Mouse (Mus musculus): Measurements from ENCODE around the gene Zfp524. TPM values are rescaled to one million over a fixed set of nuclear protein-coding genes. Genes with fewer than 3 reads are reported as not detected.

Zfp524 gene
- polyA plus RNA-seq, 1 experiment, result 11.9 TPM

- DNase-seq (ENCODE audit: low read depth), result no peak
- TF ChIP-seq POLR2A (IDR thresholded peaks at IDR 0.05; ENCODE audit: borderline replicate concordance, extremely low read depth, insufficient read depth, insufficient read length, poor library complexity, severe bottlenecking), result no peak
- TF ChIP-seq CTCF (IDR thresholded peaks at IDR 0.05; ENCODE audit: borderline replicate concordance, extremely low read depth, insufficient read depth, insufficient read length), result no peak
Measured at GRCm38 (mm10) chr7:5036136-5036535, 21.9 kb downstream of the Zfp524 start.

- TF ChIP-seq POLR2A (IDR thresholded peaks at IDR 0.05; ENCODE audit: borderline replicate concordance, extremely low read depth, insufficient read depth, insufficient read length, poor library complexity, severe bottlenecking) (no peak), CTCF (IDR thresholded peaks at IDR 0.05; ENCODE audit: borderline replicate concordance, extremely low read depth, insufficient read depth, insufficient read length) (no peak)
- DNase-seq (ENCODE audit: low read depth), result no peak
Measured at GRCm38 (mm10) chr7:5037026-5037425, 22.8 kb downstream of the Zfp524 start.

- TF ChIP-seq CTCF (IDR thresholded peaks at IDR 0.05; ENCODE audit: borderline replicate concordance, extremely low read depth, insufficient read depth, insufficient read length) (no peak), POLR2A (IDR thresholded peaks at IDR 0.05; ENCODE audit: borderline replicate concordance, extremely low read depth, insufficient read depth, insufficient read length, poor library complexity, severe bottlenecking) (no peak)
- no peak for DNase-seq (ENCODE audit: low read depth)
Measured at GRCm38 (mm10) chr7:5037467-5037866, 23.3 kb downstream of the Zfp524 start.

- peak; percentile 97 for DNase-seq (ENCODE audit: low read depth)
- TF ChIP-seq POLR2A (IDR thresholded peaks at IDR 0.05; ENCODE audit: borderline replicate concordance, extremely low read depth, insufficient read depth, insufficient read length, poor library complexity, severe bottlenecking), result peak; percentile 40; the same call in 1 of the 2 replicates
- no peak for TF ChIP-seq CTCF (IDR thresholded peaks at IDR 0.05; ENCODE audit: borderline replicate concordance, extremely low read depth, insufficient read depth, insufficient read length)
Measured at GRCm38 (mm10) chr7:5038109-5038732, 24.0 kb downstream of the Zfp524 start, which contains the start of gene Zfp784. Gene Zfp784, minus strand, starts transcription at chr7:5038446.

- TF ChIP-seq POLR2A (IDR thresholded peaks at IDR 0.05; ENCODE audit: borderline replicate concordance, extremely low read depth, insufficient read depth, insufficient read length, poor library complexity, severe bottlenecking) (no peak), CTCF (IDR thresholded peaks at IDR 0.05; ENCODE audit: borderline replicate concordance, extremely low read depth, insufficient read depth, insufficient read length) (no peak)
- no peak for DNase-seq (ENCODE audit: low read depth)
Measured at GRCm38 (mm10) chr7:5038940-5039339, 24.7 kb downstream of the Zfp524 start.

GRCm38 (mm10) chr7:5044981-5045380, 30.8 kb downstream of the Zfp524 start:
- TF ChIP-seq CTCF (IDR thresholded peaks at IDR 0.05; ENCODE audit: borderline replicate concordance, extremely low read depth, insufficient read depth, insufficient read length), result no peak
- TF ChIP-seq POLR2A (IDR thresholded peaks at IDR 0.05; ENCODE audit: borderline replicate concordance, extremely low read depth, insufficient read depth, insufficient read length, poor library complexity, severe bottlenecking), result no peak
- DNase-seq (ENCODE audit: low read depth), result no peak

- no peak for TF ChIP-seq CTCF (IDR thresholded peaks at IDR 0.05; ENCODE audit: borderline replicate concordance, extremely low read depth, insufficient read depth, insufficient read length)
- TF ChIP-seq POLR2A (IDR thresholded peaks at IDR 0.05; ENCODE audit: borderline replicate concordance, extremely low read depth, insufficient read depth, insufficient read length, poor library complexity, severe bottlenecking), result no peak
- no peak for DNase-seq (ENCODE audit: low read depth)
Measured at GRCm38 (mm10) chr7:5046112-5046511, 31.9 kb downstream of the Zfp524 start.

GRCm38 (mm10) chr7:5047313-5047712, 33.1 kb downstream of the Zfp524 start:
- TF ChIP-seq POLR2A (IDR thresholded peaks at IDR 0.05; ENCODE audit: borderline replicate concordance, extremely low read depth, insufficient read depth, insufficient read length, poor library complexity, severe bottlenecking), result no peak
- TF ChIP-seq CTCF (IDR thresholded peaks at IDR 0.05; ENCODE audit: borderline replicate concordance, extremely low read depth, insufficient read depth, insufficient read length), result 0 out of 2 replicates have a peak, but pooled peaks have one; percentile 8
- peak; percentile 61 for DNase-seq (ENCODE audit: low read depth)

GRCm38 (mm10) chr7:5051193-5052192, 37.3 kb downstream of the Zfp524 start, which contains the start of gene Zfp580:
Gene Zfp580, plus strand, starts transcription at chr7:5051538.
- TF ChIP-seq POLR2A (IDR thresholded peaks at IDR 0.05; ENCODE audit: borderline replicate concordance, extremely low read depth, insufficient read depth, insufficient read length, poor library complexity, severe bottlenecking) (peak; percentile 74; the same call in 1 of the 2 replicates), CTCF (IDR thresholded peaks at IDR 0.05; ENCODE audit: borderline replicate concordance, extremely low read depth, insufficient read depth, insufficient read length) (no peak)
- DNase-seq (ENCODE audit: low read depth), result peak; percentile 89

GRCm38 (mm10) chr7:5052438-5052837, 38.2 kb downstream of the Zfp524 start:
- TF ChIP-seq CTCF (IDR thresholded peaks at IDR 0.05; ENCODE audit: borderline replicate concordance, extremely low read depth, insufficient read depth, insufficient read length), result no peak
- no peak for TF ChIP-seq POLR2A (IDR thresholded peaks at IDR 0.05; ENCODE audit: borderline replicate concordance, extremely low read depth, insufficient read depth, insufficient read length, poor library complexity, severe bottlenecking)
- DNase-seq (ENCODE audit: low read depth), result no peak

GRCm38 (mm10) chr7:5052931-5053343, 38.7 kb downstream of the Zfp524 start:
- no peak for TF ChIP-seq POLR2A (IDR thresholded peaks at IDR 0.05; ENCODE audit: borderline replicate concordance, extremely low read depth, insufficient read depth, insufficient read length, poor library complexity, severe bottlenecking)
- no peak for TF ChIP-seq CTCF (IDR thresholded peaks at IDR 0.05; ENCODE audit: borderline replicate concordance, extremely low read depth, insufficient read depth, insufficient read length)
- no peak for DNase-seq (ENCODE audit: low read depth)

Measured in brain, embryonic 14.5 days (tissue).